Mouse (Mus musculus): ENCODE results near the gene Pold2. TPM values are rescaled to one million over a fixed set of nuclear protein-coding genes. Genes with fewer than 3 reads are reported as not detected.
A peak's percentile ranks its signal among the peaks of the same experiment; 100 is the strongest.

Pold2 gene
- polyA plus RNA-seq (2015; fragmentation: Nextera tagmentation; extraction: Ambion mirVana), result 59.6 and 62.5 TPM in 2 replicates

- WGBS, result under 1% methylated on average over 52 of the region's 52 CpGs
- Histone ChIP-seq H3K27me3 (replicated peaks; ENCODE audit: control insufficient read depth, insufficient read depth, low read length) (no peaks in the 10 kb centered on the region), H3K9ac (ENCODE audit: low read depth, low read length) (peak within 1 kb of the TSS; percentile 78), H3K27ac (ENCODE audit: low read depth, low read length) (peak within 1 kb of the TSS; percentile 90), H3K36me3 (ENCODE audit: control insufficient read depth, insufficient read depth, low read length) (peaks cover 18% of the 10 kb centered on the region), H3K9me3 (ENCODE audit: control insufficient read depth, low read length) (no peaks in the 10 kb centered on the region), H3K4me1 (ENCODE audit: control insufficient read depth, insufficient read depth, low read depth, low read length) (peaks cover 17% of the 10 kb centered on the region), H3K4me2 (ENCODE audit: low read length) (peak within 1 kb of the TSS; percentile 76), H3K4me3 (ENCODE audit: low read length) (peak within 1 kb of the TSS; percentile 82)
- ATAC-seq, result peak; percentile 99
These were observed at the start of gene Pold2 for GRCm38 (mm10) chr11:5877921-5878526. Gene Pold2, minus strand, starts transcription at chr11:5878292.

- WGBS, result 75% methylated on average over 3 of the region's 3 CpGs
- no peaks in the 10 kb centered on the region for H3K4me1 ChIP-seq (ENCODE audit: control insufficient read depth, insufficient read depth, low read depth, low read length)
- no peak overlapping the region for H3K27ac ChIP-seq (ENCODE audit: low read depth, low read length)
- H3K4me3 ChIP-seq (ENCODE audit: low read length), result no peak overlapping the region
- no peaks in the 10 kb centered on the region for H3K36me3 ChIP-seq (ENCODE audit: control insufficient read depth, insufficient read depth, low read length)
- no peak overlapping the region for H3K4me2 ChIP-seq (ENCODE audit: low read length)
- H3K9ac ChIP-seq (ENCODE audit: low read depth, low read length), result no peak overlapping the region
- H3K9me3 ChIP-seq (ENCODE audit: control insufficient read depth, low read length), result no peaks in the 10 kb centered on the region
- ATAC-seq, result no peak
- no peaks in the 10 kb centered on the region for H3K27me3 ChIP-seq (replicated peaks; ENCODE audit: control insufficient read depth, insufficient read depth, low read length)
These were observed 48.7 kb upstream of the Pold2 start for GRCm38 (mm10) chr11:5926696-5927220.

- no peaks in the 10 kb centered on the region for H3K27me3 ChIP-seq (replicated peaks; ENCODE audit: control insufficient read depth, insufficient read depth, low read length)
- H3K4me1 ChIP-seq (ENCODE audit: control insufficient read depth, insufficient read depth, low read depth, low read length), result no peaks in the 10 kb centered on the region
- no peak overlapping the region for H3K9ac ChIP-seq (ENCODE audit: low read depth, low read length)
- H3K27ac ChIP-seq (ENCODE audit: low read depth, low read length), result no peak overlapping the region
- no peak for ATAC-seq
- no peaks in the 10 kb centered on the region for H3K36me3 ChIP-seq (ENCODE audit: control insufficient read depth, insufficient read depth, low read length)
- H3K4me3 ChIP-seq (ENCODE audit: low read length), result no peak overlapping the region
- WGBS, result 64% methylated on average over 8 of the region's 8 CpGs
- H3K4me2 ChIP-seq (ENCODE audit: low read length), result no peak overlapping the region
- no peaks in the 10 kb centered on the region for H3K9me3 ChIP-seq (ENCODE audit: control insufficient read depth, low read length)
These were observed 46.6 kb upstream of the Pold2 start for GRCm38 (mm10) chr11:5924699-5925098.

- Histone ChIP-seq H3K27ac (ENCODE audit: low read depth, low read length) (no peak overlapping the region), H3K9ac (ENCODE audit: low read depth, low read length) (no peak overlapping the region), H3K9me3 (ENCODE audit: control insufficient read depth, low read length) (no peaks in the 10 kb centered on the region), H3K36me3 (ENCODE audit: control insufficient read depth, insufficient read depth, low read length) (no peaks in the 10 kb centered on the region), H3K27me3 (replicated peaks; ENCODE audit: control insufficient read depth, insufficient read depth, low read length) (no peaks in the 10 kb centered on the region), H3K4me2 (ENCODE audit: low read length) (no peak overlapping the region), H3K4me3 (ENCODE audit: low read length) (no peak overlapping the region), H3K4me1 (ENCODE audit: control insufficient read depth, insufficient read depth, low read depth, low read length) (no peaks in the 10 kb centered on the region)
- ATAC-seq, result no peak
- WGBS, result 39% methylated on average over 17 of the region's 17 CpGs
These were observed 42.4 kb upstream of the Pold2 start for GRCm38 (mm10) chr11:5920323-5920960.

GRCm38 (mm10) chr11:5919606-5920005 lies 41.5 kb upstream of the Pold2 start:
- no peaks in the 10 kb centered on the region for H3K36me3 ChIP-seq (ENCODE audit: control insufficient read depth, insufficient read depth, low read length)
- H3K9me3 ChIP-seq (ENCODE audit: control insufficient read depth, low read length), result no peaks in the 10 kb centered on the region
- no peaks in the 10 kb centered on the region for H3K27me3 ChIP-seq (replicated peaks; ENCODE audit: control insufficient read depth, insufficient read depth, low read length)
- H3K4me1 ChIP-seq (ENCODE audit: control insufficient read depth, insufficient read depth, low read depth, low read length), result no peaks in the 10 kb centered on the region
- no peak overlapping the region for H3K4me3 ChIP-seq (ENCODE audit: low read length)
- H3K4me2 ChIP-seq (ENCODE audit: low read length), result no peak overlapping the region
- H3K9ac ChIP-seq (ENCODE audit: low read depth, low read length), result no peak overlapping the region
- H3K27ac ChIP-seq (ENCODE audit: low read depth, low read length), result no peak overlapping the region
- ATAC-seq, result no peak
- WGBS, result 99% methylated on average over 4 of the region's 4 CpGs

- no peaks in the 10 kb centered on the region for H3K27me3 ChIP-seq (replicated peaks; ENCODE audit: control insufficient read depth, insufficient read depth, low read length)
- no peaks in the 10 kb centered on the region for H3K9me3 ChIP-seq (ENCODE audit: control insufficient read depth, low read length)
- H3K4me2 ChIP-seq (ENCODE audit: low read length), result no peak overlapping the region
- H3K27ac ChIP-seq (ENCODE audit: low read depth, low read length), result no peak overlapping the region
- WGBS, result 86% methylated on average over 2 of the region's 2 CpGs
- ATAC-seq, result no peak
- no peaks in the 10 kb centered on the region for H3K4me1 ChIP-seq (ENCODE audit: control insufficient read depth, insufficient read depth, low read depth, low read length)
- H3K9ac ChIP-seq (ENCODE audit: low read depth, low read length), result no peak overlapping the region
- no peaks in the 10 kb centered on the region for H3K36me3 ChIP-seq (ENCODE audit: control insufficient read depth, insufficient read depth, low read length)
- H3K4me3 ChIP-seq (ENCODE audit: low read length), result no peak overlapping the region
These were observed 40.0 kb upstream of the Pold2 start for GRCm38 (mm10) chr11:5918111-5918510.

GRCm38 (mm10) chr11:5916178-5916548 lies 38.1 kb upstream of the Pold2 start:
- Histone ChIP-seq H3K4me3 (ENCODE audit: low read length) (no peak overlapping the region), H3K36me3 (ENCODE audit: control insufficient read depth, insufficient read depth, low read length) (no peaks in the 10 kb centered on the region), H3K9ac (ENCODE audit: low read depth, low read length) (no peak overlapping the region), H3K4me2 (ENCODE audit: low read length) (no peak overlapping the region), H3K27me3 (replicated peaks; ENCODE audit: control insufficient read depth, insufficient read depth, low read length) (no peaks in the 10 kb centered on the region), H3K4me1 (ENCODE audit: control insufficient read depth, insufficient read depth, low read depth, low read length) (no peaks in the 10 kb centered on the region), H3K27ac (ENCODE audit: low read depth, low read length) (no peak overlapping the region), H3K9me3 (ENCODE audit: control insufficient read depth, low read length) (no peaks in the 10 kb centered on the region)
- no peak for ATAC-seq
- WGBS, result 72% methylated on average over 7 of the region's 8 CpGs

- H3K36me3 ChIP-seq (ENCODE audit: control insufficient read depth, insufficient read depth, low read length), result no peaks in the 10 kb centered on the region
- H3K4me2 ChIP-seq (ENCODE audit: low read length), result no peak overlapping the region
- no peak overlapping the region for H3K27ac ChIP-seq (ENCODE audit: low read depth, low read length)
- H3K9me3 ChIP-seq (ENCODE audit: control insufficient read depth, low read length), result no peaks in the 10 kb centered on the region
- H3K9ac ChIP-seq (ENCODE audit: low read depth, low read length), result no peak overlapping the region
- no peaks in the 10 kb centered on the region for H3K4me1 ChIP-seq (ENCODE audit: control insufficient read depth, insufficient read depth, low read depth, low read length)
- H3K4me3 ChIP-seq (ENCODE audit: low read length), result no peak overlapping the region
- 81% methylated on average over 5 of the region's 5 CpGs for WGBS
- H3K27me3 ChIP-seq (replicated peaks; ENCODE audit: control insufficient read depth, insufficient read depth, low read length), result no peaks in the 10 kb centered on the region
- no peak for ATAC-seq
These were observed 37.5 kb upstream of the Pold2 start for GRCm38 (mm10) chr11:5915429-5916177.

GRCm38 (mm10) chr11:5914940-5915339 lies 36.8 kb upstream of the Pold2 start:
- Histone ChIP-seq H3K4me2 (ENCODE audit: low read length) (no peak overlapping the region), H3K27ac (ENCODE audit: low read depth, low read length) (no peak overlapping the region), H3K9ac (ENCODE audit: low read depth, low read length) (no peak overlapping the region), H3K9me3 (ENCODE audit: control insufficient read depth, low read length) (no peaks in the 10 kb centered on the region), H3K36me3 (ENCODE audit: control insufficient read depth, insufficient read depth, low read length) (no peaks in the 10 kb centered on the region), H3K27me3 (replicated peaks; ENCODE audit: control insufficient read depth, insufficient read depth, low read length) (no peaks in the 10 kb centered on the region), H3K4me3 (ENCODE audit: low read length) (no peak overlapping the region), H3K4me1 (ENCODE audit: control insufficient read depth, insufficient read depth, low read depth, low read length) (no peaks in the 10 kb centered on the region)
- 71% methylated on average over 5 of the region's 5 CpGs for WGBS
- no peak for ATAC-seq
